Mouse (Mus musculus): ENCODE results near the gene Unc13a. TPM values are rescaled to one million over a fixed set of nuclear protein-coding genes. Genes with fewer than 3 reads are reported as not detected.
A peak's percentile ranks its signal among the peaks of the same experiment; 100 is the strongest.

Unc13a gene
- polyA plus RNA-seq, 1 experiment from 2014 or later, result 1.7 TPM

GRCm38 (mm10) chr8:71645510-71645909 lies 26.0 kb downstream of the Unc13a start:
- Histone ChIP-seq H3K4me2 (replicated peaks; ENCODE audit: low read depth, low read length) (no peak overlapping the region), H3K36me3 (ENCODE audit: control insufficient read depth, insufficient read depth, low read length) (no peaks in the 10 kb centered on the region), H3K9ac (replicated peaks; ENCODE audit: low read depth, low read length) (no peak overlapping the region), H3K4me1 (ENCODE audit: control insufficient read depth, insufficient read depth, low read length) (no peaks in the 10 kb centered on the region), H3K4me3 (ENCODE audit: low read depth, low read length) (no peak overlapping the region), H3K27ac (ENCODE audit: low read length) (no peak overlapping the region), H3K9me3 (ENCODE audit: control insufficient read depth, low read depth, low read length) (no peaks in the 10 kb centered on the region), H3K27me3 (ENCODE audit: control insufficient read depth, insufficient read depth, low read length) (no peaks in the 10 kb centered on the region)
- no peak for ATAC-seq (ENCODE audit: insufficient number of reproducible peaks, insufficient read depth, low FRiP score, low read depth)
- WGBS, result 81% methylated on average over 9 of the region's 9 CpGs

DNA sequence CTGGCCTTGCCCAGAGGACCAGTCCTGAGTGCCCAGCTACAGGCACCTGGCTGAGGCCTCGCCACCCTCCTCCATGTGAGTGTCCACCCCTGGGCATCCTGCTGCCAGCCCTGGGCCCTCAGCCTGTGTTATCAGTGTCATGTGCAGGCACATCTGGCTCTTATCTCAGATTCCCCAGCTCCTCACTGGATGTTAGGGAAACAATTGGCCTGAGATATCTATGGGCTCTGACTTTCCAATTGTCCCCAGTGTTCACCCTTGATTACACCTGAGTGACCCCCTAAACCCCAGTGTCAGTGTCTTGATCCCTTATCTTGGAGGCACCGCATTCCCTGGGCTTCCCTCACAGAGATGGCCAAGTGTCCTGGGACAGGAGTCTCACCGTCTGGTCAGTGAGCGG lies 32.2 kb downstream of the Unc13a start:
- H3K4me2 ChIP-seq (replicated peaks; ENCODE audit: low read depth, low read length), result no peak overlapping the region
- no peaks in the 10 kb centered on the region for H3K27me3 ChIP-seq (ENCODE audit: control insufficient read depth, insufficient read depth, low read length)
- no peak overlapping the region for H3K4me3 ChIP-seq (ENCODE audit: low read depth, low read length)
- ATAC-seq (ENCODE audit: insufficient number of reproducible peaks, insufficient read depth, low FRiP score, low read depth), result no peak
- H3K36me3 ChIP-seq (ENCODE audit: control insufficient read depth, insufficient read depth, low read length), result no peaks in the 10 kb centered on the region
- no peaks in the 10 kb centered on the region for H3K9me3 ChIP-seq (ENCODE audit: control insufficient read depth, low read depth, low read length)
- H3K4me1 ChIP-seq (ENCODE audit: control insufficient read depth, insufficient read depth, low read length), result no peaks in the 10 kb centered on the region
- H3K27ac ChIP-seq (ENCODE audit: low read length), result no peak overlapping the region
- H3K9ac ChIP-seq (replicated peaks; ENCODE audit: low read depth, low read length), result no peak overlapping the region
- WGBS, result 85% methylated on average over 4 of the region's 4 CpGs

DNA sequence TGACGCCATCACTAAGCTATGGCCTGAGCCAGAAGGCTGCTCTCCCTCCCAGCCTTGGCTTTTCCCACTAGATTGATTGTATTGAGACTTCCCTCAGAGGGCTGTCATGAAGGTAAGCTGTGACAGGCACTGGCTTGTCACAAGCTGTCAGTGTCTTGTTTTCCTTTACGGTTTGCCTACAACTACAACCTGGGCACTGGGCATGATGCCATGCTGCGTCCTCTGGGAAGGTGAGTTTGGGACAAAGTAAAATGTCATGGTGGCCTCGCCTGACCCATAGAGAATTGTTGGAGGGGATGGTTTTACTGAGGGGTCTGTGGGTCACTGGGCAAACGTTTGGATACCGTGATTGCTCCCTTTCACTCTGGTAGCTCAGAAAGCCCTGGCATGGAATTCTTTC lies 33.2 kb downstream of the Unc13a start:
- Histone ChIP-seq H3K4me1 (ENCODE audit: control insufficient read depth, insufficient read depth, low read length) (no peaks in the 10 kb centered on the region), H3K36me3 (ENCODE audit: control insufficient read depth, insufficient read depth, low read length) (no peaks in the 10 kb centered on the region), H3K4me2 (replicated peaks; ENCODE audit: low read depth, low read length) (no peak overlapping the region), H3K9me3 (ENCODE audit: control insufficient read depth, low read depth, low read length) (no peaks in the 10 kb centered on the region), H3K4me3 (ENCODE audit: low read depth, low read length) (no peak overlapping the region), H3K27ac (ENCODE audit: low read length) (no peak overlapping the region), H3K9ac (replicated peaks; ENCODE audit: low read depth, low read length) (no peak overlapping the region), H3K27me3 (ENCODE audit: control insufficient read depth, insufficient read depth, low read length) (no peaks in the 10 kb centered on the region)
- WGBS, result 65% methylated on average over 6 of the region's 6 CpGs
- ATAC-seq (ENCODE audit: insufficient number of reproducible peaks, insufficient read depth, low FRiP score, low read depth), result no peak

DNA sequence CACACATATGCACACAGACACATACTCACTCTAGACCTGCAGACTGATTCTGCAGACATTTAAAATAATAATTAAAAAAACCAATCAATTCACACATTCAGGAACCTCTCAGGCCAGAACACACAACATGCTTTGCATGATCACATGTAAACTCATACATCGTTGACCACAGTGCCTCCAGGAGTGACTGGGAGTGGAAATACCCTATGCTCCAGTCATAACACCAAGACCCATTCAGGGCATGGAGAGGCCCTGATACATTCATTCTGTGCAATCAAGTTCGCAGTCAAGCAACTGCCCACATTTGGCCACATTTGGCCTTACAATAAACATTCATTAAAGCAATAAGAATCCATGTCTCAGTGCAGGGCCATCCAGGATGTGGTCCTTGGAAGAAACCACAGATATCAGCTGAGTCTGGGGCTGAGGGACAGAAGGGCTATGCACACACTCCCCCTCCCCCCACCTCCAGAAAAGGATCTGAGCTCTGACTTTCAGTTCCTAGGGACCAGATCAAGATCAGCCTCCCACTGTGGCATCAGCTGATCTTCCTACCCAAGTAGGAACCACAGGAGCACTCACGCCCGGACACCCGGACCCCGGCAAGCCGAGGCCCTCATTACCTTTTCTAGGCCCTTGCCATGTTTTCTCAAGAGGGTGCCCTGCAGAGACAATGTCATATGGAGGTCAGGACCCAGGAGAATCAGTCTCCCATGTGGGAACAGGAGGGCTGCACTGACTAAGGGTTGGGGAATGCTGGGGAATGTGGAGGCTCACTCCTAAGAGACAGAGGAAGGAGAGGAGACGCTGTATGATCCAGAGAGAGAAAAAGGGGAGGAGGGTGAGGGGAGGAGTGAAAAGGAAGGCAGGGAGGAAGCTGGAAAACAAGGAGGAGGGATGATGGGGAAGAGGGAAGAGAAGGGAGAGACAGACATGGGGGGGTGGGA lies 34.1 kb downstream of the Unc13a start:
- H3K9me3 ChIP-seq (ENCODE audit: control insufficient read depth, low read depth, low read length), result peaks cover 8% of the 10 kb centered on the region; the same call in 1 of the 2 replicates
- H3K27me3 ChIP-seq (ENCODE audit: control insufficient read depth, insufficient read depth, low read length), result no peaks in the 10 kb centered on the region
- H3K4me3 ChIP-seq (ENCODE audit: low read depth, low read length), result no peak overlapping the region
- ATAC-seq (ENCODE audit: insufficient number of reproducible peaks, insufficient read depth, low FRiP score, low read depth), result no peak
- no peak overlapping the region for H3K4me2 ChIP-seq (replicated peaks; ENCODE audit: low read depth, low read length)
- H3K27ac ChIP-seq (ENCODE audit: low read length), result no peak overlapping the region
- H3K9ac ChIP-seq (replicated peaks; ENCODE audit: low read depth, low read length), result no peak overlapping the region
- H3K36me3 ChIP-seq (ENCODE audit: control insufficient read depth, insufficient read depth, low read length), result no peaks in the 10 kb centered on the region
- H3K4me1 ChIP-seq (ENCODE audit: control insufficient read depth, insufficient read depth, low read length), result no peaks in the 10 kb centered on the region
- 64% methylated on average over 8 of the region's 8 CpGs for WGBS

GRCm38 (mm10) chr8:71633981-71634667 lies 37.4 kb downstream of the Unc13a start:
- WGBS, result 3% methylated on average over 26 of the region's 26 CpGs
- no peak for ATAC-seq (ENCODE audit: insufficient number of reproducible peaks, insufficient read depth, low FRiP score, low read depth)
- Histone ChIP-seq H3K27ac (ENCODE audit: low read length) (no peak overlapping the region), H3K27me3 (ENCODE audit: control insufficient read depth, insufficient read depth, low read length) (no peaks in the 10 kb centered on the region), H3K9ac (replicated peaks; ENCODE audit: low read depth, low read length) (no peak overlapping the region), H3K9me3 (ENCODE audit: control insufficient read depth, low read depth, low read length) (peaks cover 8% of the 10 kb centered on the region; the same call in 1 of the 2 replicates), H3K36me3 (ENCODE audit: control insufficient read depth, insufficient read depth, low read length) (no peaks in the 10 kb centered on the region), H3K4me1 (ENCODE audit: control insufficient read depth, insufficient read depth, low read length) (peaks cover 3% of the 10 kb centered on the region; the same call in 1 of the 2 replicates), H3K4me3 (ENCODE audit: low read depth, low read length) (peak overlapping the region; percentile 12; the same call in 1 of the 2 replicates), H3K4me2 (replicated peaks; ENCODE audit: low read depth, low read length) (peak overlapping the region; percentile 33)

GRCm38 (mm10) chr8:71633164-71633563 lies 38.4 kb downstream of the Unc13a start:
- no peak overlapping the region for H3K9ac ChIP-seq (replicated peaks; ENCODE audit: low read depth, low read length)
- H3K4me1 ChIP-seq (ENCODE audit: control insufficient read depth, insufficient read depth, low read length), result peaks cover 7% of the 10 kb centered on the region; the same call in 1 of the 2 replicates
- no peak overlapping the region for H3K4me3 ChIP-seq (ENCODE audit: low read depth, low read length)
- 13% methylated on average over 19 of the region's 22 CpGs for WGBS
- no peaks in the 10 kb centered on the region for H3K27me3 ChIP-seq (ENCODE audit: control insufficient read depth, insufficient read depth, low read length)
- H3K4me2 ChIP-seq (replicated peaks; ENCODE audit: low read depth, low read length), result no peak overlapping the region
- no peak overlapping the region for H3K27ac ChIP-seq (ENCODE audit: low read length)
- H3K9me3 ChIP-seq (ENCODE audit: control insufficient read depth, low read depth, low read length), result peaks cover 8% of the 10 kb centered on the region; the same call in 1 of the 2 replicates
- no peak for ATAC-seq (ENCODE audit: insufficient number of reproducible peaks, insufficient read depth, low FRiP score, low read depth)
- no peaks in the 10 kb centered on the region for H3K36me3 ChIP-seq (ENCODE audit: control insufficient read depth, insufficient read depth, low read length)

DNA sequence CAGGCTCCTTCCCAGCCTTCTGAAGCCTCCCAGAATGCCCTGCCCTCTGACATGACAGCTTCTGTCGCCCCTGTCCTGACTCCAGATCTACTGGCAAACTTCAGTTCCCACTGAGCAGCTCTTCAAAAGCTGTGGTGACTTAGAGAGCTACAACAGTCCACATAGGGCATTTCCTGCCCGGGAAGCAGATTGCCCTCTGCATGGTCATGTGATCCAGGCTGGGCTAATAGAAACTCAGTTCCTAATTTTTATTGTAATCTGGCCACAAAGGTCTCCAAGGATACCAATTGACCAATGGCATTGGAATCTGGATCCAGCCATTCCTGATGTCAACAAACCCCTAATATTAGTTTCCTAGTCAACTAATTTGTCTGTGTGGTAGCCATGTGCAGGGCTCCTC lies 39.7 kb downstream of the Unc13a start:
- no peak overlapping the region for H3K4me3 ChIP-seq (ENCODE audit: low read depth, low read length)
- no peak overlapping the region for H3K9ac ChIP-seq (replicated peaks; ENCODE audit: low read depth, low read length)
- H3K9me3 ChIP-seq (ENCODE audit: control insufficient read depth, low read depth, low read length), result peaks cover 8% of the 10 kb centered on the region; the same call in 1 of the 2 replicates
- peaks cover 12% of the 10 kb centered on the region; the same call in 1 of the 2 replicates for H3K4me1 ChIP-seq (ENCODE audit: control insufficient read depth, insufficient read depth, low read length)
- H3K27me3 ChIP-seq (ENCODE audit: control insufficient read depth, insufficient read depth, low read length), result no peaks in the 10 kb centered on the region
- 48% methylated on average over 2 of the region's 2 CpGs for WGBS
- H3K4me2 ChIP-seq (replicated peaks; ENCODE audit: low read depth, low read length), result no peak overlapping the region
- no peak for ATAC-seq (ENCODE audit: insufficient number of reproducible peaks, insufficient read depth, low FRiP score, low read depth)
- H3K36me3 ChIP-seq (ENCODE audit: control insufficient read depth, insufficient read depth, low read length), result no peaks in the 10 kb centered on the region
- no peak overlapping the region for H3K27ac ChIP-seq (ENCODE audit: low read length)

DNA sequence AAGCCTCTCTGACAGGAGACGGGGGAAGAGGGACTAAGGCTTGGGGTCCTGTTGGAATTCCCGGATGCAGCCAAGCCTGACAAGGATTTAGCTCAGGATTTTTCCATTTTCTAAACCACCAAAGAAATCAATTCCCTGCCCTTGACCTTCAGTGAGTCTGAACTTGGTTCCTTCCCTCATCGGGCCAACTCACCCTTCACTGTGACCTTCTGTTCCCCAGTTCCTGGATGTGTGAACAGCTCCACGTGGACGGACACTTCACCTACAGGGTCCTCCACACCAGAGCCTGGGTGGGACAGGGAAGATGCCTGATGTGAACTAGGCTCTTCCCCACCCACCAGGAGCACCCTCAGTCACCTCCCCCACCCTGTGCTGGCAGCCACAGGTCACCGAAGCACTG lies 40.8 kb downstream of the Unc13a start:
- Histone ChIP-seq H3K4me1 (ENCODE audit: control insufficient read depth, insufficient read depth, low read length) (peaks cover 12% of the 10 kb centered on the region; the same call in 1 of the 2 replicates), H3K27me3 (ENCODE audit: control insufficient read depth, insufficient read depth, low read length) (no peaks in the 10 kb centered on the region)

More for the DNA sequence above, 40.8 kb downstream of the Unc13a start:
- no peak overlapping the region for H3K27ac ChIP-seq (ENCODE audit: low read length)
- no peak overlapping the region for H3K4me3 ChIP-seq (ENCODE audit: low read depth, low read length)
- H3K9me3 ChIP-seq (ENCODE audit: control insufficient read depth, low read depth, low read length), result peaks cover 8% of the 10 kb centered on the region; the same call in 1 of the 2 replicates
- no peak overlapping the region for H3K4me2 ChIP-seq (replicated peaks; ENCODE audit: low read depth, low read length)
- no peak for ATAC-seq (ENCODE audit: insufficient number of reproducible peaks, insufficient read depth, low FRiP score, low read depth)
- H3K36me3 ChIP-seq (ENCODE audit: control insufficient read depth, insufficient read depth, low read length), result peaks cover 2% of the 10 kb centered on the region; the same call in 1 of the 2 replicates
- no peak overlapping the region for H3K9ac ChIP-seq (replicated peaks; ENCODE audit: low read depth, low read length)
- WGBS, result 77% methylated on average over 6 of the region's 6 CpGs

Measured in stomach, embryonic 14.5 days (tissue).